Mouse (Mus musculus) retina, adult 2 months (tissue): ENCODE data around the gene Rps6ka5.

Source experiments
- DNase-seq: peaks from one replicate; pipeline ENCODE4 v3.0.0-alpha.2; 2012; ENCODE audit warnings: low read depth, low spot score

Gene Rps6ka5

DNA sequence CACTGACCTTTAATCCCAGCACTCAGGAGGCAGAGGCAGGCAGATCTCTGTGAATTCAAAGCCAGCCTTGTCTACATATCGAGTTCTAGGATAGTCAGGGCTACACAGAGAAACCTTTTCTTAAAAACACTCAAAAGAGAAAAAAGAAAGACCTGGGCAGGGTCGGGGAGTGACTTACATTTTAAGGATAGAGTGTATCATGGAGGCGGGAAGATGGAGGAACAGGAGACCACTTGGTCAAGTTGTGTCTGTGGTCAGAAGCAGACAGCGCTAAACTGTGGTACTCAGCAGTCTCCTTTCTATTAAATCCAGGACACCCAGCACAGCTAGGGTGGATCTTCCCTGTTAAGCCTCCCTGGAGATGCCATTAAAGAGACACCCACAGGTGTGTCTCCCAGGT, at the start of gene Rps6ka5:
TSS of gene Rps6ka5 (minus strand) at position 333 of the 400 bp plus-strand sequence.
- DNase-seq: no peak

GRCm38 (mm10) chr12:100775911-100776581, 49.3 kb upstream of the Rps6ka5 start:
- no peak for DNase-seq

DNA sequence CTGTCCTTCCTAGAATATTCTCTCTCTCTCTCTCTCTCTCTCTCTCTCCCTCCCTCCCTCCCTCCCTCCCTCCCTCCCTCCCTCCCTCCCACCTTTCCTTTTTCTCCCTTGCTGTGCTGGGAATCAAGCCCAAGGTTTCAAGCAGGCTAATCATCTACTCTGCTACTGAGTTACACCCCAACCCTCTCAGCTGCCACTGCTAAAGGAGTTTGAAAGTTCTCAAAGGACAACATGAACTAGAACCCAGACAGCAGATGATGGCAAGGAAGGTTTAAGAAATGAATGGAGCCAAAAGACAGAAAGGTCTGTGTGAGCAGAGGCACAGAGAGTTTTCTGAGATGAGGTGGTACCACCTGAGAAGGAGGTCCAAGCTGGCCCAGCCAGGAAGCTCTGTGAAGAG, 48.5 kb upstream of the Rps6ka5 start:
- no peak for DNase-seq

DNA sequence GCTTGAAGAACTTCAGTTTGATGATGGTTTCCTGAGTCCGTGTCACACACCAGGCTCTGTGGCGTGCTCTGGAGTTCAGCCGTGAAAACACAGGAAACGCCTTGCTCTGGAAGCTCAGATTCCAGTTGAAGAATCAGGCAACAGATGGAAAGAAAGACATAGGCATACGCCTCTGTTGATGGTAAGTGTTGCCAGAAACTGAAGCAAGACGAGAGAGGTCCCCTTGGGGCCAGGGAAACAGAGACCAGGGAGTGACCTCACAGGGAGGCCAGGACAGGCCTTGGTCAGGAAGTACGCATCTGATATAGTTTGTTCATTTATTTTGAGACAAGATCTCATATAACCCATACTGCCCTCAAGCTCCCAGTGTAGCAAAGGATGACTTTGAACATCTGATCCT, 48.0 kb upstream of the Rps6ka5 start:
- DNase-seq: no peak

- DNase-seq: no peak
Measured at GRCm38 (mm10) chr12:100772230-100772984, 45.6 kb upstream of the Rps6ka5 start.

GRCm38 (mm10) chr12:100770765-100771164, 44.0 kb upstream of the Rps6ka5 start:
- DNase-seq: no peak

DNA sequence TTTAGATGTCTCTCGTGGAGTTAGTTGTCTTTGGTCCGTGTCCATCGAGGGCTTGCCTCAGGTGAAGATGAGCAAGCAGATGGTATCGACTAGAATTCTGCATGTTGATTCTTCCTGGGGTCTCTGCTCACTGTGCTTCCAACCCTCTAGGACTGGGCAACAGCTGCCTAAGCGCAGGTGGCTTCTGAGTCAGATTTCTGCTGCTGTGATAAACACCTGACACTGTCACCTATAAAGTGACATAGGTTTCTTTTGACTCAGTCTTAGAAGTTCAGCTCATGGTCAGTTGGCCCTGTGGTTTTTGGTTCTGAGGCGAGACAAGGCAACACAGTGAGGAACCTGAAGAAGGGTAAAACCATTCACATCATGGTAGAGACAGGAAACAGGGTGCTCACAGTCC, 43.1 kb upstream of the Rps6ka5 start:
- DNase-seq: no peak

- DNase-seq: no peak
Measured at GRCm38 (mm10) chr12:100764329-100765018, 37.7 kb upstream of the Rps6ka5 start.

DNA sequence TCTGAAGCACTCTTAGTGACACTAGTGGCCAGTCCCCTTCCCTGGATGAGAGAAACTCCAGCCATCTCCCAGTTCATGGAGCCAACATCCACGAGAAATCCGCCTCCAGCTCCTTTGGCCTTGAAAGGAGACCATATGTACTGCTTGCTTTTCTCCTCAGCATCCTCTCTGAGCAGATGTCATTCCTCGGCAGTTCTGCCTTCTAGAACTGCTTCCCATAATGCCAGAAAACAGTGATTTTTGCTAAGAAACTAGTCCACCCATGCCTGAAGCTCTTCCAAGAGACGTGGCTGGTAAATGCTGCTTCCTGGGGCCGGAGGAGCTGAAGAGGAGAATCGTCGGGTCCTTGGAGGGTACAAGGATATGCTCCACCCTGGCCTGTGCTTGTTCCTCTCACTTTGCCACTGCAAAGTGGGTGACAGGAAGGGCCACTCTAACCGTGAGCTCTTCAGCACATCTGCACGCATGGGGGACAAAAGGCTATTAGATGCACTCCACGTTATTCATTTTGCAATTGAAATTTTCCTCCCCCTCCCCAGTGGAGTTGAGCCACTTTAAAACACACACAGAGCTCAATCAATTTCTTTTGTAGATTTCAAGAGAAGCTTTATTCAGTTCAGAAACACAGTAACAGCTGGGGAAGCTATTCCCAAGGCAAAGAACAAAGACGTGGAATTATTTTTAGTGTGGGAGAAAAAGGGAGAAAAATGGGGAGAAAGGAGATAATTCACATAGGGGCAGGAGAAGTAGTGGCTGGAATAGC, 36.1 kb upstream of the Rps6ka5 start:
- no peak for DNase-seq

GRCm38 (mm10) chr12:100757427-100757826, 30.6 kb upstream of the Rps6ka5 start:
- no peak for DNase-seq

DNA sequence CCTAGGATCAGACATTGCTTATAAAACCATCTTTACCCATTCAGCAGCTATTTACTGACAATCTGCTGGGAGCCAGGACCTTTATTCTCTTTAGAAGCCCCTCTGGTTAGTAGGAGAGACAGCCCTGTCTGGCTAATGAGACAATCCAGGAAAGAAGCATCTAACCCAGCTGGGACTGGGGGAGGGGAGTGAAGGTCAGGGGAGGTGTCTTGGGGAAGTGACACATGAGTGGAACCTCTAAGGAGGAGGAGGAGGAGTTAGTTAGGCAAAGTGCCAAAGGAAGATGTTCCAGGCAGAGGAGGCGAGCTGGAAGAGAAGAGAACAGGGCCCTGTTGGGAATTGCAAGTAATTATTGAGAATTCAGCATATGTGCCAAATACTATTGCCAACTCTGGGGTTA, 26.9 kb upstream of the Rps6ka5 start:
- DNase-seq: no peak

GRCm38 (mm10) chr12:100752977-100753376, 26.2 kb upstream of the Rps6ka5 start:
- DNase-seq: no peak

DNA sequence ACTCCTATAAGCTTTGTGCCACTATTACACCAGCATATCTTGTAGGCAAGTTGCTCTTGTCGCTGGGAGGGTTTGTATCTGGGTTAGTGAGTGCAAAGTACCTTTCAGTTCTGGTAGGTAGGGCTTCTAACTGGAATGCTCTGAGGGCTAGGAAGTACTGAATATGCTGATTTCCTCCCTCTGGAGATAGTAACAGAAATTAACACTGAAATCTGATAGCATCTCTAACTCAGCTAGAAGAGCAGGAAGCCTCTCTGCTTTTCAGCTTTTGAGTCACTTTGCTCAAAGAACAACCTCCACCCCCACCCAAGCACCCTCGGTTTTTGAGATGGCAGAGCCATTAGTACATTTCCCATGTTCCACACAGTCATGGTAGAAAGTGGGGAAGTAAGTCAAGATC, 15.7 kb upstream of the Rps6ka5 start:
- DNase-seq: no peak

DNA sequence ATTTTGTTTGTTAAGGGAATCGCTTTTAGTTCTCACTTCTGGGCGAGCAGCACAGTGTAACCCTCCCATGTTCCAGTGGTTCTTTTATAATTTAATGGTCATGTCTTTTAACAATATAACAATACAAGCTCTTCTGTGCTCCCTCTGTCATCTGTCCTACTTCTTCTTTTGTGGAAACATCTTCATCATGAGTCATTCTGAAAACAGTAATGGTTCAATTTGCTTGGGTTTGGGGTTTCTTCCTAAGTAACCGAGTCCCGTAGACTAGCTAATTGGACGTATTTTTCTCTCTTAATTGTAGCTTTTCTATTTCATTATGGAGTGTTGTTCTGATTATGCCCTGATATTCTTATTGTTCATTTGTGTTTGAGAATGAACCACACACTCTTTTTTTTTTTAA, 13.5 kb upstream of the Rps6ka5 start:
- no peak for DNase-seq

DNA sequence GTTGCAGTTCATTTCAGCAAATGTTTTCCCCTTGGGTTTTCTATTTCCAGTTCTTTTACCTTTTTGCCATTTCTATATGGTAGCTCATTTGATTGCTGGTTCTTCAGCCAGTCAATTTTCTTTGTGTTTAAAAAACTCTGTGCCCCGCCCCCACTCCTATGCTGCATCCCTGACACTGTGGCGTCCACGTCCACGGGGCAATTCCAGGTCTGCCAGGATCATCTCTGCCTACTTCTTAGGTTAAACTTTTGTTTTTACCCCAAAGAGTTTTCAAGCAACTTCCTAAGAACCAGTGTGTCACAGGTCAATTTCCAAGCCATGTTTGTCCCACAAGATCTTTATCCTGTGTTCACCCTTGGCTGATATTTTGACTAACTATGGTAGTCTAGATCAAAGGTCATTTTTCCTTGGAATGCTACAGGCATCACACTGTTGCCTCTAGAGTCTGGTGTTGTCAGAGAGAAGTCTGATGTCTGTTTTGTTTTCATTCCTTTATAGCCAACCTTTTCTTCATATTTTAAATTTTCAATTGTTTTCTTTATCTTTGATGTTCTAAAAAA, 12.3 kb upstream of the Rps6ka5 start:
- no peak for DNase-seq

- DNase-seq: no peak
Measured at GRCm38 (mm10) chr12:100738498-100738897, 11.7 kb upstream of the Rps6ka5 start.

GRCm38 (mm10) chr12:100735581-100735980, 8.8 kb upstream of the Rps6ka5 start:
- no peak for DNase-seq

DNA sequence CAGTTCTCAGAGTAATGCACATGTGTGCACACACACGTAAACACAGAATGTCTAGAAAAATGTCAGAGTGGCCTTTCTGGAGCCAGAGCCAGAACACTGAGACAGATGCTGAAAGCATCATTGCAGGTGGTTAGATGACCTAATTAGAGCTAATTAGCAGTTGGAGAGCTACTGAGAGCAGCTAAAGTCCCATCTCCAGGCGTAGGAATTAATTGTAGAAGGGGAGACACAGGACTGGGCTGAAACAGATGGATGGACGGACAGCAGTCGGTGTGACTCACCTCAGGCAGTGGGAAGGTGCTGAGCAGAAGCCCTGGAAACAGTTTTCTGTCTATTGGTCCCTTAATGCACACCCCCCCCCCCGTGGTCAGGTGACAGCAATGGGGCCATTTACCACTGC, 8.4 kb upstream of the Rps6ka5 start:
- no peak for DNase-seq

GRCm38 (mm10) chr12:100728646-100729485, 2.1 kb upstream of the Rps6ka5 start:
- DNase-seq: no peak

DNA sequence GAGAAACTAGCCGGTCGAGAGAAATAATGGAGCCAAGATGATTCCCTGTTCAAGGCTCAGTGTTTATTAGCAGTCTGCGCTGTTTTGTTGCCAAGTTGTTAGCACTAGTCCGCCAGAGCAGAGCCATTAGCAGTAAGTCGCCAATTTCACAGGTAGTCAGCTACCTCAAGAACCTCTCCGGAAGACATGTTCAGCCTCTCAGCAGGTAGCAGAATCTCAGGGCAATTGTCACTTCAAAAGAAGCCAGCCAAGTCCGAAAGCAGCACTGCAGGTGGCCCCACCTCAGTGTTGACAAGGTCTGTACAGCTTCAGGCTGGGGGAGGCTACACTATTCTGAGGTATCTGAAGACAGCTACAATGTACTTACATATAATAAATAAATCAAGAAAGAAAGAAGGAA, 1.1 kb upstream of the Rps6ka5 start:
- no peak for DNase-seq

- no peak for DNase-seq
Measured at GRCm38 (mm10) chr12:100725458-100725786, 1.4 kb downstream of the Rps6ka5 start.
